Mouse (Mus musculus) v-Abl transformed pro-B cells (cell line): ENCODE data around the gene Ereg.

Experiments
- in situ Hi-C, 2 experiments: fragments of 400-800 bp; cut with MboI; formaldehyde crosslinking; loops; one replicate each; pipeline ENCODE4 v1.15.1; 2025; ENCODE audit not compliant: unreplicated experiment in 2 of 2

The Ereg gene

DNA sequence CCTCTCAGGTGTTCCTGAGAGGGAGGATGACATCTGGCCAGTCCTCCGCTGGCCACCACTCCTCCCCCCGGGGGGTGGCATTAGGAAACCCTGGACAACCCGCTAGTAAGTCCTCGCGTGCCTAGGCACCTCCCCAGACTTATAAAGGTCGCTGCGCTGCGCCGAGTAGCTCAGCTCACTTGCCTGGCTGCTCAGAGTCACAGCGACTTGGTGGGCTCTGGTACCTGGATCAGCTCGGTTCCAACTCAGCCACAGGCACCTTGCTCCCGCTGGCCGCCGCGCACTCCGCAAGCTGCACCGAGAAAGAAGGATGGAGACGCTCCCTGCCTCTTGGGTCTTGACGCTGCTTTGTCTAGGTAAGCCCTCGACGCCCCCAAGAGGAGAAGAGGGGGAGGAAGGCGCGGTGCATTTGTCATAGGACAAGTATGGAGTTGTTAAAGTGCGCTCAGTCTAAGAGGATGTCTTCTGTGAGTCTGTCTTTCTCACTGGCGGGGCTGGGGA lies at the start of gene Ereg:
Ereg (plus strand) TSS at position 173 of the 501 bp plus-strand sequence.
- in situ Hi-C loops: no loop called here

DNA sequence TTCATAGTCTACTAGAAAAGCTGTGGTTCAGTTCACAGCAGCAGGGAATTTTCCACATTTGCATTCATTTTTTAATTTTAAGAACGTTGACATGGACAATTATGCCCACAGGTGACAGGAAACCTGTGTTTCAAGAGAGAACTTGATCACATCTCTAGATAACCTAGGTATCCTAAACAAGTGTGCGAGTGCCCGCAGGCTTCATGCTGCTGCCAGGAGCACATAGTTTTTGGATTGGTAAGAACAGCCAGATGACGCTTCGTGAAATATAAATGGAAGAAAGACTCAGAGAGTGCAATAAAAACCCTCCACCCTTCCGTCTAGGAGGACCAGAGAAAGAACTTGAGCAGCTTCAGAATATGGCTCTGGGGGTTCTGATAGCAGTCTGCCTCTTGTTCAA lies 47.3 kb upstream of the Ereg start, which contains the start of gene Epgn:
Epgn (plus strand) TSS at position 301 of the 400 bp plus-strand sequence.
- in situ Hi-C loops: no loop called here

GRCm38 (mm10) chr5:91027840-91028239 lies 46.6 kb upstream of the Ereg start:
- in situ Hi-C loops: no loop called here

GRCm38 (mm10) chr5:91030629-91031028 lies 43.8 kb upstream of the Ereg start:
- in situ Hi-C loops: no loop called here

DNA sequence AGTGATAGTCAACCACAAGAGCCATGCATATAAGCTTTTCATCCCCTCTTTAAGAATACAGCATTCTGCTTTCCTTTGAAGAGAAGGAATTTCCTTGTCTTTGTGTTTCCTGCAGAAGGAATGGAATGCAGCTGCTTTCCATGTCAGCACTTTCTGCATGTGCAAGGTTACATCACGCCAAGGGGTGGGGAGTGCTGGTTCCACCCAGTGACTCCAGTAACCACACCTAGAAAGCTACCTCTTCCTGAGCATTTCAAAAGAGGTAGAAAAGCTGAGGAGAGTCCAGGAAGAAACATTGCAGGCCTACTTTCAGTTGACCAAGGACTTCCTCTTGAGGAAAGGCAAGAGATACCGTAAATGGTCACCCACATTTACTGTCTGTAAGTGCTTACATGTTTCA lies 39.1 kb upstream of the Ereg start:
- in situ Hi-C loops: no loop called here

- in situ Hi-C loops: no loop called here
These were observed 37.8 kb upstream of the Ereg start for GRCm38 (mm10) chr5:91036628-91037027.

DNA sequence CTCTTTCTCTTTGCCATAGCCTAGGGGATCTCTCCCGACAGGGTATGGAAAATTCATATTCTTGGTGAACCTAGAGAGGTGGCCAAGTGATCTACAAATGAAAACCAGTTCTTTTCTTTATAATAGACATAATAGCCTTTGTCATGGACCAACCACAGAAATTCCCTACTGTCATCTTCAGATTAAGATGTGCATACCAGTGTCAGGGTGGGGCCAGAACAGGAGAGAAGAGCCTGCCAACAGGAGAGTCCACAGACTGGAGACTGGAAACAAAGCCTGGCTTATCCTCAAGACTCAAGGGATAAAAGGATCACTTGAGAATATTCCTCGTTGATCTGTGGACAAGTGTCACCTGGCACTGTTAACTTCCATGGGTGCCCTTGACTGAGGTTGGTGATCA lies 36.7 kb upstream of the Ereg start:
- in situ Hi-C loops: no loop called here

DNA sequence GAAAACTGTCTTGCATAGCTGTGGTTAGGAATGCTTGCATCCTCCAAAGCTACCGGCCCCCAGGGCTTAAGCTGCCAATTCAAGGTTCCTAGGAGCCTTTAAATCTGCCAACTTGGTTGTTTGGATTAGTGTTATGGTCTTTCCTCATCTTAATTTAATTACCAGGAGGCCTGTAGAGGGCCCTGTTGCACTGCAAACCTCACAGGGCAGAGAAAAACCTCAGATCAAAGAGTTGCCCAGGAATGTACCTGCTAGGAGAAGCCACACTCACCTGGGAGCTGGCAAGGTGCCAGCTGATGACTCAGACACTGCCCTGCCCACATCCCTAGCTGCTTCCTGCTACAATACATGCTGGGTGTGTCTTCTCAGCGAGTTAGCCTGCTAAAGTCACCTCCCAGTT lies 35.9 kb upstream of the Ereg start:
- in situ Hi-C loops: no loop called here

- in situ Hi-C loops: no loop called here
These were observed 35.5 kb upstream of the Ereg start for GRCm38 (mm10) chr5:91038963-91039362.

GRCm38 (mm10) chr5:91047987-91048386 lies 26.4 kb upstream of the Ereg start:
- in situ Hi-C loops: no loop called here

DNA sequence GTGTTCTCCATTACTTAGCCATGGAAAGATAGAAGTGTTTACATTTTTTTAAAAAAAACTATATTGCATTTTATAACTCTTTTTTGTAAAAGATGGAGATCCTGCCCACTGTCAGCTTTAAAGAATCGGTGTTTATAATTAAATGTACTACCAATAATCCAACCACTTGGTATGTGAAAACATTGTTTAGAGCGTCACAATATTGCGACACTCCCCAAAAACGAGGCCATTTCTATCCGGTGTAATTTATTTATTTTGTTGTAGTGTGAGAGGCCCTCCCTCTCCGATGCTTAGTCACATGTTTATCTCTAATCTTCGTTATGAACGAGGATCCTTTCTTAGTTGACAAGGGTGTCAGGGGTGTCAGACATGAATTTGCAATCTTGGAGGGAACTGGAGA lies 26.0 kb upstream of the Ereg start:
- in situ Hi-C loops: no loop called here

- in situ Hi-C loops: no loop called here
These were observed 2.1 kb upstream of the Ereg start for GRCm38 (mm10) chr5:91072340-91072739.

- in situ Hi-C loops: no loop called here
These were observed 796 bp upstream of the Ereg start for GRCm38 (mm10) chr5:91073626-91074025.

GRCm38 (mm10) chr5:91074026-91074425 lies 396 bp upstream of the Ereg start:
- in situ Hi-C loops: no loop called here

DNA sequence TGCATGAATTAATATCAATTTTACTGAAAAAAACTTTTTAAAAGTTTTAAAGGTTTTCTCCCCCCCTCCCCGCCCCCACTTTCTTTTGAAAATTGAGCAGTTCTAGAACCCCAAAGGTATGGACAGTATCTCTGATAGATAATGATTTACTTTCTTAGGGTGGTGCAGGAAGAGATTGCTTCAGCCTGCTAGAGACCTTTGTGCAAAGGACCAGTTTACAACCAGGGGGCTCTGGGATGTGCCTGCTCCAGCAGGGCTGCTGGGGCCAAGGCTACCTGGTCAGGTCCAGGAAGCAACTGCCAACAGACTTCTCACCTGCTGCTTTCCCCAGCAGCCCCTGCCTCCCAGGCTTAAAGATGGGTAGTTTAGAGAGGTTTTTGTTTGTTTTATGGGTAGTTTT lies 599 bp downstream of the Ereg start:
- in situ Hi-C loops: no loop called here

GRCm38 (mm10) chr5:91083016-91083415 lies 8.6 kb downstream of the Ereg start:
- in situ Hi-C loops: no loop called here

GRCm38 (mm10) chr5:91085291-91085690 lies 10.9 kb downstream of the Ereg start:
- in situ Hi-C loops: no loop called here

- in situ Hi-C loops: no loop called here
These were observed 15.9 kb downstream of the Ereg start for GRCm38 (mm10) chr5:91090301-91090700.

- in situ Hi-C loops: no loop called here
These were observed 23.6 kb downstream of the Ereg start for GRCm38 (mm10) chr5:91097911-91098614.

GRCm38 (mm10) chr5:91101742-91102141 lies 27.3 kb downstream of the Ereg start:
- in situ Hi-C loops: no loop called here

DNA sequence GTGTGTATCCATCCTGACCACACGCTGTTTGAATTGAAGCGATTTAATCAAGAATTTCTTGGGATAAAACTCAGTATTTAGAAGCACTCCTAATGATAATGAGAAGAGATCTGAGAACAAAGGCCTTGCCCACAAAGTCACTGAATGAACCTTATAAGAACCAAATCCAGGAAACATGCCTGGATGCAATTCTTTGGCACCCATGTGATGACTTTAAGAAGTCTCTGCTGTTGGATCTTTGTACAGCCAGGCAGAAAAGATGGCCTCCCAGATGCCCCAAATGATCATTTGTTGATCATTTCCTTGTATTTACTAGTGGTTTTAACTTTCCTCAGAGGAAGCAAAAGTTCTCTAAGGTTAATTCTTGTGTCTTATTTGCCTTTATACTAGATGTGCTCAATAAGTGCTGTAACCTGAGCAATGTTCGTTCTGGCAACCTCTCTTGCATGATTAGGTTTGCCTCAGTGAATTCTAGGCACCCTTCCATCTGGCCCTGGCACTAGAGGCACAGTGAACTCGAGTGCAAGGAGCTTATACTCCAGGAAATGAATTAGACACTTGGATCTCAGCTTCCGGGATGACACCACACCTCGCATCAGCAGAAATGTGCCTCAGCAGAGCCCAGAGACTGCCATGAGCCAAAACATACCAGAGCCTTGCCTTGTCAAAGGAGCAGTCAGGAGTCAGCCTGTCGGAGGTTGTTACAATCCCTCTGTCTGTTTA lies 29.7 kb downstream of the Ereg start:
- in situ Hi-C loops: no loop called here

- in situ Hi-C loops: no loop called here
These were observed 31.8 kb downstream of the Ereg start for GRCm38 (mm10) chr5:91106248-91106647.
